Mouse (Mus musculus): ENCODE data around the gene Mpo. TPM values are rescaled to one million over a fixed set of nuclear protein-coding genes. Genes with fewer than 3 reads are reported as not detected.

Gene Mpo
- polyA plus RNA-seq, 1 experiment from 2014 or later, result 0.51 TPM

MicroRNA genes within 50 kb of the gene (microRNA counts, 519-probe panel; counts per million panel counts)
- microRNA mmu-miR-142-3p, result 3,709 counts per million, percentile 88 among the panel's probes with 10 or more counts
- 3,270 counts per million, percentile 79 among the panel's probes with 10 or more counts for microRNA mmu-miR-142-5p

Small RNA genes lying within 50 kb of the gene (microRNA-seq; reads per million reads assigned to microRNA genes)
- gene Mir142 (not detected), gene Mir142b (not detected)

Other genes starting within 250 kb of the Mpo start
- gene Gm11492, start 226.9 kb upstream of the Mpo start, polyA plus RNA-seq (2015; fragmentation: Nextera tagmentation; extraction: Ambion mirVana), result not detected in 2 replicates
- gene Sept4, start 224.7 kb upstream of the Mpo start, polyA plus RNA-seq (2015; fragmentation: Nextera tagmentation; extraction: Ambion mirVana), result 34.6 and 38.3 TPM in 2 replicates
- 41.0 and 42.8 TPM in 2 replicates for gene Mtmr4, start 201.4 kb upstream of the Mpo start, polyA plus RNA-seq (2015; fragmentation: Nextera tagmentation; extraction: Ambion mirVana)
- gene Hsf5, start 176.4 kb upstream of the Mpo start, polyA plus RNA-seq (2015; fragmentation: Nextera tagmentation; extraction: Ambion mirVana), result 0.38 and 0.49 TPM in 2 replicates
- gene Rnf43, start 130.9 kb upstream of the Mpo start, polyA plus RNA-seq (2015; fragmentation: Nextera tagmentation; extraction: Ambion mirVana), result 0.54 and 2.6 TPM in 2 replicates
- 129 and 144 TPM in 2 replicates for gene Supt4a, start 56.0 kb upstream of the Mpo start, polyA plus RNA-seq (2015; fragmentation: Nextera tagmentation; extraction: Ambion mirVana)
- 34.5 and 43.8 TPM in 2 replicates for gene Tspoap1, start 33.0 kb upstream of the Mpo start, polyA plus RNA-seq (2015; fragmentation: Nextera tagmentation; extraction: Ambion mirVana)
- 1.0 and 2.7 TPM in 2 replicates for gene Lpo, start 34.7 kb downstream of the Mpo start, polyA plus RNA-seq (2015; fragmentation: Nextera tagmentation; extraction: Ambion mirVana)
- gene Mks1, start 59.6 kb downstream of the Mpo start, polyA plus RNA-seq (2015; fragmentation: Nextera tagmentation; extraction: Ambion mirVana), result 12.1 and 12.4 TPM in 2 replicates
- gene Epx, start 82.0 kb downstream of the Mpo start, polyA plus RNA-seq (2015; fragmentation: Nextera tagmentation; extraction: Ambion mirVana), result 0.28 and 0.42 TPM in 2 replicates
- gene Olfr462, start 98.7 kb downstream of the Mpo start, polyA plus RNA-seq (2015; fragmentation: Nextera tagmentation; extraction: Ambion mirVana), result not detected in 2 replicates
- gene Olfr463, start 103.8 kb downstream of the Mpo start, polyA plus RNA-seq (2015; fragmentation: Nextera tagmentation; extraction: Ambion mirVana), result not detected in 2 replicates
- gene Olfr464, start 127.4 kb downstream of the Mpo start, polyA plus RNA-seq (2015; fragmentation: Nextera tagmentation; extraction: Ambion mirVana), result 0.08 and 0.13 TPM in 2 replicates
- 57.6 and 76.0 TPM in 2 replicates for gene Dynll2, start 194.0 kb downstream of the Mpo start, polyA plus RNA-seq (2015; fragmentation: Nextera tagmentation; extraction: Ambion mirVana)